Mouse (Mus musculus) C2C12 (cell line): ENCODE data around the gene Specc1.

Experiments used
- CTCF ChIP-seq: IDR thresholded peaks from one replicate; pipeline ENCODE4 v1.5.1; 2011; ENCODE audit not compliant: control insufficient read depth, insufficient read depth, insufficient read length
- FOSL1 ChIP-seq: IDR thresholded peaks from one replicate; pipeline ENCODE4 v1.8.0; 2011; ENCODE audit warnings: mild to moderate bottlenecking, low read length; ENCODE audit not compliant: poor library complexity, insufficient read depth, severe bottlenecking
- MAX ChIP-seq: IDR thresholded peaks from one replicate; pipeline ENCODE4 v1.6.1; 2011; ENCODE audit warnings: mild to moderate bottlenecking, control low read depth
- MYOD1 ChIP-seq: IDR thresholded peaks from one replicate; pipeline ENCODE4 v1.6.1; 2011; ENCODE audit warnings: low read depth; ENCODE audit not compliant: control insufficient read depth, insufficient read length
- MYOG ChIP-seq: IDR thresholded peaks from one replicate; pipeline ENCODE4 v1.6.1; 2011; ENCODE audit not compliant: control insufficient read depth, insufficient read length; ENCODE audit errors: extremely low read depth
- USF1 ChIP-seq: IDR thresholded peaks from one replicate; pipeline ENCODE4 v1.6.1; 2011; ENCODE audit warnings: low read depth, mild to moderate bottlenecking, control low read depth, moderate library complexity

GRCm38 (mm10) chr11:62006680-62007079 lies 50.1 kb downstream of the Specc1 start:
- TF ChIP-seq CTCF (no peak), MAX (no peak), USF1 (no peak), MYOG (no peak), FOSL1 (no peak), MYOD1 (no peak)
